Mouse (Mus musculus) E14TG2a.4 (cell line): ENCODE results near the gene Dtymk.

ENCODE experiments used
- CTCF ChIP-seq: conservative IDR thresholded peaks from 2 replicates; pipeline ENCODE4 v1.5.1; 2014; ENCODE audit warnings: low read length
- NANOG ChIP-seq: IDR thresholded peaks from 2 replicates; pipeline ENCODE4 v1.6.1; 2014; ENCODE audit warnings: borderline replicate concordance, low read length, mixed read lengths
- POU5F1 ChIP-seq: IDR thresholded peaks from 2 replicates; pipeline ENCODE4 v1.6.1; 2014; ENCODE audit warnings: low read length, borderline replicate concordance

DNA sequence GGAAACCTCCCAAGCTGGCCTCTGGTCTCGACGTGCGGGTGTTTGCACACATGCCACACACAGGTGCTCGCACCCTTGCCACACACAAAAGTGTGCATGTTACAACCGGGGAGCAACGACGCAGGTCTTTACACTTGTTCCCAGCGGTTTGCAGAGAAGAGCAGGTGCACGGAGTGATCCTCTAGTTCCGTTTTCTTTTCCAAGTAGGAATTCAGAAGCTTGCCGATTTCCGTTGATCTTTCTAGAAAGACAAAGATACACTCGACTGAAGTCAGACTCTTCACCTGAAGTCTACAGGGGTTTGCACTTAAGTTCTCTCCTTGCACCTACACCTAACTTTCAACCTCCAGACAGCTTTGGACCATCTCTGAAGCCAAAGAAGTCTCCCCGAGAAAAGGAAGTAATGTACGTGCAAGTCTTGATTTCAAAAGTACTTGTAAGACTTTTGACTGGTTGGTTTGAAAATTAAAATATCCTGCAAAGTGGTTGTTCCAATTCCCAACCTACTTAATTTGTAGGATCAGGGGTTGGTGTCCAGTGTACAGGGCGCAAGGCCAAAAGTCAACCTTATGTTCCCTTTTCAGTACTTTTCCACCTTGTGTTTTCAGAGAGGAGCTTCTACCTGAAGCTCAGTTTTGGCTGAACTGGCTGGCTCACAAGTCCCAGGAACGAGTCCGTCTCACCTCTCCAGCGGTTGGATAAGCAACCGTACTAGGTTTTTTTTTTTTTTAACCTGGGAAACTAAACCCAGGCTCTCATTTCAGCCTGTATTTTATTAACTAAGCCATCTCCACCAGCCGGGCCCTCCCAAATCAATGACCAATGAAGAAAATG is 847 bp downstream of the Dtymk start:
- TF ChIP-seq CTCF, result no peak
- TF ChIP-seq POU5F1, result no peak
- no peak for TF ChIP-seq NANOG
